Mouse (Mus musculus) cerebellum, adult 9-11 months (tissue): ENCODE data around the gene Isca2.
A peak's percentile ranks its signal among the peaks of the same experiment; 100 is the strongest.

Source experiments
- DNase-seq: peaks from one replicate; pipeline ENCODE4 v3.0.0; 2022

Gene Isca2

DNA sequence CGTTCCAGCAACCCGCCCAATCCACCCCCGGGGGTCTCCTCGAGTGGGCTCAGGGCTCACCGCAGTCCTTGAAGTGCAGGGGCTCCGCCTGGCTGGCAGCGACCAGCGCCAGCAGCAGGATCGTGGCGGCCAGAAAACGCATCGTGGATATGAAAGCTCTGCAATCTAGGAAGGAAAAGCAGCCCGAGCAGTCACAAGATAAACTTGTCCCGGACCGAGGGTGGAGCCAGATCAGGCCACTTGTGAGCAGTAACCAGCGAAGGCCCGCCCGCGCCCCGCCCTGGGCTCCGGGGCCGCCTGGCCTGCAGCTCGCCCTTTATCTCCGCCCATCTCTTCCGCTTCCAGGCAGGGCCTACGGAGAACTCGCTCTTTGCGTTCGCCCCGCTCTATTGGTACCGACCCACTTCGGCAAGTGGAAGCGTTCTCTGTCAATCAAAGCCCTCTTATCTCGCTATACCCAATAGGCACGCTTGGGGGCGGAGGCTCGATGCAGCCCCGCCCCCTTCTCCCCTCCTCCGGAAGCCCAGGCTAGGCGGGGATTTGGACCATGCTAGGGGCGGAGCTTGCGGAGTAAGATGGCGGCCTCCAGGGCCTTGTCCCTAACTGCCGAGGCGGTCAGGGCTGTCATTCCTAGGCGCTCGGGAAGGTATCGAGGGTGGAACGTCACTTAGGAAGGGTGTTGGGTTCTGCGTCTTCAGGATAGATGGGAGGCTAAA, at the start of gene Isca2, which contains the start of gene Npc2:
Gene Isca2 (plus strand): TSS at position 526 of the 716 bp plus-strand sequence.
Gene Npc2 (minus strand): TSS at position 427 of the 716 bp plus-strand sequence.
- DNase-seq = peak; percentile 99

DNA sequence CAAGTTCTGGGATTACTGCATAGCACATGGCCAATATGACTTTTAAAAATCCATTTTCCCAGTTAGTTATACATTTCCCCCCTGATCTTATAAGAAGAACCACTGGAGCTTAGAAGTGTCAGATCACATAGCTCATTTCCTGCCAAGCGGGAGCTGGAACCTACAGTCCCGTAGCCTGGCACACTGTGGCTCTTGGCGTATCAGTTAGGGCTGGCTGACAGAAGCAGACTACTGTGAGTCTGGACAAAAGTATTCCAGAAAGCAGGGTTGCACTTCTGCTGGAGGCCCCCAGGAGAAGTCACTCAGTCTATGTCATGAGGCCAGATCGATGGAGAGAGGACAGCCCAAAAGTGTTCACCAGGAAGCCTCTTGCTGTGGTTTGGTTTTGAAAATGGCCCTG, 46.7 kb upstream of the Isca2 start:
- no peak for DNase-seq

DNA sequence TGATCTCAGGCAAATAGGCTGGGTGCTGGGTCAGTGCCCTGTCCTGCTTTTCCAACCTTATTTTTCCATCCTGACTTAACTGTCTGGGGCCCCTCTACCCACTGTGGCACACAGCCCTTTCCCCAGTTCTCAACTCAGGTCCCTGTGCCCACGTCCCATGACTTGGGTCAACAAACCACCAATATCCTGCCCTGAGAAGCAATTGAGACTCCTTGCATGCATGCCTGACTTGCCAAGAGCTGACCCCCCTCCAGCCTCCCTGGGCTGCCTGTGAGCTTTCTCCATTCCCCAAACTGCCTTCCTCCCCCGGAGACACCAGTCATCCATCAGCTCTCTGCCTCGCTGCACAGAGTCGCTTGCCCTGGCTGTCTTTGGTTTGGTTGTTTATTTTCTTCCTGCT, 46.1 kb upstream of the Isca2 start:
- DNase-seq = no peak

DNA sequence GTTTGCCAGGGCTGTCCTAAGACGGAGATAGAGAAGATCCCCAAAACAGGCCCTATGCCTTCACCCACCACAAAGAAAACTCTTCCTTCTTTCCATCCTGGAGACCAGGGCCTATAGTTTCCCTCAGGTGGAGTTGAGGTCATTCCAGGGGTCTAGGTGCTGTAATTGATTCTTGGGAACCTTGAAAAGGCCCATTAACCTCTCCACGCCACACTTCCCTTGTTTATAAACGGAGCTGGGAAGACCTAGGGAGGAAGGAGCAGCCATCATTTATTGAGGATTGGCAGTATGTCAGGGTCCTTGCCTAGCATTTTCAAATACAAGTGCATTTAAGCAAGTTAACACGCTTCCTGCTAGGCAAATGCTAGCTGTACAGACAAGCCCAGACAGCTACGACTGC, 45.6 kb upstream of the Isca2 start:
- no peak for DNase-seq

DNA sequence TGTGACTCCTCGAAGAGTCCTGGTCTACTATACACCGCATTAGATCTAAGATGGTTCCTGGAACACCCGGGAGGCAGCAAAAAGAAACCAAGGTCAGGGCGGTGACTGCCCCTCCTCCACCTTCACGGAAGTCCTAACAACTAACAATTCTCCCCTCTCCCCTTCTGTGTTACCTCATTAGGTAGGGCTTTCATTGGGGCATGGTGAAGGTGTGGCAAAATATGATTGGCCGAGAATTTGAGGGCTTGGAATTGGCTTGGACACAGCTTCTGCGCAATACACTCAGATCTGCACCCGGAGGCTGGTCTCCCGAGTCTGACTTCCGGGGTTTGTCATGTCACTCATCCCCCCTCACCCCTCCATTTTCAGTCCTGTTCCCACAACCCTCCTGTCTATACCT, 44.6 kb upstream of the Isca2 start:
- DNase-seq = no peak

DNA sequence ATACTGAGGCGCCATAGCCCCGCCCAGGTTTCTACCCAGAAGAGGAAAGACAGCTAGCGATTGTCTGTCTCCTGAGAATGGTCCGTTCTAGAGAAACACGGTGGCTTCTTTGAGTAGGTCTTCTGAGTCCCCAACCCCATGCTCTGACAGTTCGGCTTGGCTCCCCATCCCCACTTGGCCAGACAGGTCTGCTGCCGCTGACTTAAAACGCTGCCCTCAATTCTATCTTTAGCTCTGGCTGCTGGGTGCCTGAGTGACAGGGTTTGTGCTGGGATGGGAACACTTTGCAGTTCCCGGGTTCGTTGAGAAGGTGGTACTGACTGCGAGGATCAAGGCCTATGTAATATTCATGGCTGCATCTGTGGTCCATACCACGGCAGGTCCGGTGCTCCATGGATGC, 39.7 kb upstream of the Isca2 start:
- DNase-seq = no peak

DNA sequence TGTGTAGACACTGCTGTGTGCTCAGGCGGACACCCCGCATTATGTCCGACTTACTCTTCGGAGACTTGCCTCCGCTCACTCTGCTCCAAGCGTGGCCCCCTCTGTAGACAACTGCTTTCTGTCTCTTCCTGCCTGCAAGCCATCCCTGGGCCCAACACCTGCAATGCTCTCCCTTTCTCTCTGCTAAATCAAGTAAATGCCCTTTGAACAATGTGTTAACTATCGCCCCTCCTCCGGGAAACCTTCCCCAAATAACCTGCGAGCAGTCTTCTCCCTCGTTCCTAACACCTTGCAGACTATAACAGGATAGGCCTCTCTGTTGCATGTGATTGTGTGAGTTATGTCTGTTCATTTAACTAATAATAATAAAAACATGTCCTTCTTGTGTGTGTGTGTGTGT, 29.6 kb upstream of the Isca2 start:
- DNase-seq = no peak

DNA sequence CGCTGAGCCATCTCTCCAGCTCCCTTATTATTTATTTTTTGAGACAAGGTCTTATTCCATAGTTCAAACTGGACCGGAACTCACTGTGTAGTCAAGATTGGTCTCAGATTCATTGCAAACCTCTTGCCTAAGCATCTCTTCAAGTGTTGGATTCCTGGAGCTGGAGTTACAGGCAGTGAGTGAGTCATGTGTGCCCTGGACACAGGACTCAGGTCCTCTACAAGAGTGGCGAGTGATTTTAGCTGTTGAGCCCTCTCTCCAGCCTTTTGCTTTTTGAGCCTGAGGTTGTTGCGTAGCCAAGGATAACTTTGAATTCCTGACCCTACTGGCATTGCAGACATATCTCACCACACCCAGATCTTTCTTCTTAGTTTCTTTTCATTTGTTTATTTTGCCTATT, 27.4 kb upstream of the Isca2 start:
- no peak for DNase-seq

DNA sequence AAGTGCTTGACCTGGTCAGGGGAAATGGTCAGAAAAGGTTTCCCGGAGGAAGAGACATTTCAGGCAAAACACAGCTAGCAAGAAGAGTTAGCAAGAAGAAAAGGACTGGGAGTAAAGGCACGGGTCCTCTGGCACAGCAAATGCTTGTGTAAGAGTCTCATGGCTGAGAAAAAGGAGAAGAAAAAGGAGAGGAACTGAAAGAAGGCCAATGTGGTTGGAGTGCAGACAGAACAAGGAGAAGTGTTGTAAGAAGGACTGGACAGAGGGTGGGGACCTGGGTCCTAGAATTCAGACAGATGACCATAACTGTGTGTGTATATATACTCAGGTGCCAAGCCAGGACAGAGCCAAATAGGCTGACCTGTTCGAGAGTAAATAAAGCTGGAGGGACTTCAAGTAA, 24.9 kb upstream of the Isca2 start:
- no peak for DNase-seq

DNA sequence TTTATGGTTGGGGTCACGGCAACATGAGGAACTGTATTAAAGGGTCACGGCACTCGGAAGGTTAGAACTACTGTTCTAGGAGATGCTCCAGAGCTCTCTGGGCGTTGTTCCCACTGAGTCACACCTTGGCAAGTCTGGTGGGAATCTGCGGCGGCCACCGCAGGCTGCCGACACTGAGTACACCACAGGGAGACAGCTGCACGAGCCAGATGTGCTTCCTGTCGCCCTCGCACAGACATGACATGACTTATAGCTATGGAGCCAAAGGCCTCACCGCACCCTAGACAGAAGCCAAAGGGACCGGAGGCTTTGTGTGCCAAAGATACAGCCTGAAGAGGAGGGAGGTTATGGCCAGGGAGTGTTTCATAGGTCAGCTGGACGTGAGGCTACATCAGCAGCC, 22.4 kb upstream of the Isca2 start:
- no peak for DNase-seq

DNA sequence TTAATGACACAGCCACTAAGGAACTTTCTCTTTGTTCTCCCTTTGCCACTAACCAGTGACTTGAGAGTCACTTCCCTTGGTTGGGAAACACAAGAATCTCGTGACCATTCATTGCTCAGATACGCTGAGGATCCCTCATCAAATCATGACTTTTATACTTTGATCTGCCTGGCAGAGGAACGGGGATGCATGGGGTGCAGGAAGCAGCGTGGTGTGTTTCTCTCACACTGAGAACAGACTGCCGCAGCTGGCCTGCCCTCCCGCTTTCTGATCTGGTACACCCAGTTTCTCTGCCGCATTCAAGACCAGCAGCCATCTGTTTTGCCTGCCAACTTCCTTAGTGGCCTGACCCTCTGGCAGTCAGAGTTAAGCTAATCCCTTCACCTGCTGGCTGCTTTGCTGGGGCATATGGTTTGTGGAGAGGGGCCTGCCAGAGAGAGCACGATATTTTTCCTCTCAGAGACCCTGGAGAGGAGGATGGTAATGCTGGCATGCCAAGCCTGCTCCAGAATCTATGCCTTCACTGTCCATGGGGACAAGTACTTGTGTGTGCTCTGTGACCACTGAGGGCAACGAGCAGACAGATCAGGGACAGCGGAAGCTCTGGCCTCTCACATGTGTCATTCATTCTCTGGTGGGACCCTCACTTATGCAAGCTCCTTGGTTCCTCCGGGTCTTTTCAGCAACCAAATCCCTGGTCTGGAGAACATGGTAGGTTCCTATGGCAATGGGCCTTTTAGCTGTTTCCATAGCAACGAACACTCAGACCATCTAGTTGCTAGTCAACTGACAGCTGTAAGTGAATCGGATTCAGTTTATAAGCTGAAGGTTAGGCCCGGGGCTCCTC, 20.7 kb upstream of the Isca2 start:
- peak; percentile 87 for DNase-seq

DNA sequence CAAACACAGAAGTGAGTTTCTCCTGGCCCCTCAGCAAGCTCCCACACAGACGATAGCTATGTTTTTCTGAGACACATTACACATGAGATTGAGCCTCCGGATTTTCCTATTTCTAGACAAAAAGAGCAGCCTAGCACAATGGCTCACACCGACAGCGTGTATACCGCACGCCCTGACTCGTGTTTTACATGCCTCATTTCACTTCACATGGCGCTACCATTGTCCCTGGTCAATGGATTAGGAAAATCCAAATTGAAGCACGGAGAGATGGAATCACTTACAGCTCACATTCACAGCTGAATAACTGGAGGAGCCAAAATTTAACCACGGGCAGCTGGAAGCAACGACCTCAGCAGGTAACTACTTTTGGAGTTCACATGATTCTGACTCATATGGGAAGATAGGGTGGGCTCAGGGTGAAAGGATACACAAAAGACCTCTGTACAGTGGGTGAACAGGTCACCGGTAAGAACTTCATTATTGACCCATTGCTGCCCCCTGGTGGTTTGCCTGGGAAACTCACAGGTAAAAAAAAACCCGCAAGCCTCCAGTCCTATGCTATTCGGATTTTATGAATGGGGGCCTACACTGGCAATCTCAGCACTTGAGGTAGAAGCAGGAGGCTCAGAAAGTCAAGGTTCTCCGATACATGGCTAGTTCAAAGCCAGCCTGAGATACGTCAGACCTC, 17.9 kb upstream of the Isca2 start:
- peak; percentile 49 for DNase-seq

DNA sequence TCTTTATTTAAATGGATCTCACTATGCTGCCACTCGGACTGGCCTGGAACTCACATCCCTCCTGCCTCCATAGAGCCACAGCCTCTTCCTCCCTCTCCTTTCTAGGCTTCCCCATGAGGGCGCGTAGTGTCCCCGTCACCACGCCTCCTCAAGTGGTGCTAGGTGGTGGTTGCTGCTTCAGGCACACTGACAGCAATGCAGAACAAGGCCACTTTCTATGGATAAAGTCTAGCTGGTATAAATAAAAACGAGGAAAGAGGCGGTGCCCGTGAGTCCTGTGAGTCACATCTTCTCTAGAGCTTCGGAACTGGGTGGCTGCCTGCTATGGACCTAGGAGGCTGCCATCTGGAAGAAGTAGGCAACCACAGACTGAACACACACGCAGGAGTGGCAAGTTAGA, 17.0 kb upstream of the Isca2 start:
- no peak for DNase-seq

DNA sequence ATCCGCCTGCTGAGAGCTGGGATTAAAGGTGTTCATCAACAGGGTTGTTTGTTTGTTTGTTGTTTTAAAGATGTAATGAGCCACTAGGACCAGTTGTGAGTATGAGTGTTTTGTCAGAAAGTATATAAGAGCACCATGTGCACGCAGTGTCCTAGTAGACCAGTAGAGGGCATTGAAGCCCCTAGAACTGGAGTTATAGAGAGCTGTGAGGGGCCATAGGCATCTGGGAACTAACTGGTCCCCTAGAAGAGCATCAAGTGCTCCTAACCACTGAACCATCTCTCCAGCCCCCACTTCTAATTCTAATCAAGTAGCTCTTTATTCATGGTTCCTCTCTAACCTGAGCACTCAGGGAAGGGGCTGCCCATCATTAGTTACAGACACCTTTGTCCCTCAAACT, 14.0 kb upstream of the Isca2 start:
- no peak for DNase-seq

DNA sequence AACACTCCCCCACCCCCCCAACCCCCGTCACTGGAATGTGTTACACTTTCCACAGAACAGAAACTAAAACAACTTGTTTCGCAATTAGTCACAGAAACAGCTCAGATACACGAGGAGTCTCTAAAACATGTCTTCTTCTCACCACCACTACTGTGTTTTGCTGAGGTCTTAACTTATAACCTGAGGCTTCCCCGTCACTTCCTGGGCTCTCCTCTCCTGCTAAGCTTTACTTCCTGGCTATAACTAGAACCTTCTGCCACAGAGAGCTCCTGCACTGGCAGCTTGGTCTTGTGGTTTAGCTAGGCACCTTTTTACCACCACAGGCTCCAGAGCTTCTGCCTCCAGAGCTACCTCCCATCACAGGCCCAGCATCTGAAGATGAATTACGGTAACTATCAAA, 10.5 kb upstream of the Isca2 start:
- DNase-seq = no peak

DNA sequence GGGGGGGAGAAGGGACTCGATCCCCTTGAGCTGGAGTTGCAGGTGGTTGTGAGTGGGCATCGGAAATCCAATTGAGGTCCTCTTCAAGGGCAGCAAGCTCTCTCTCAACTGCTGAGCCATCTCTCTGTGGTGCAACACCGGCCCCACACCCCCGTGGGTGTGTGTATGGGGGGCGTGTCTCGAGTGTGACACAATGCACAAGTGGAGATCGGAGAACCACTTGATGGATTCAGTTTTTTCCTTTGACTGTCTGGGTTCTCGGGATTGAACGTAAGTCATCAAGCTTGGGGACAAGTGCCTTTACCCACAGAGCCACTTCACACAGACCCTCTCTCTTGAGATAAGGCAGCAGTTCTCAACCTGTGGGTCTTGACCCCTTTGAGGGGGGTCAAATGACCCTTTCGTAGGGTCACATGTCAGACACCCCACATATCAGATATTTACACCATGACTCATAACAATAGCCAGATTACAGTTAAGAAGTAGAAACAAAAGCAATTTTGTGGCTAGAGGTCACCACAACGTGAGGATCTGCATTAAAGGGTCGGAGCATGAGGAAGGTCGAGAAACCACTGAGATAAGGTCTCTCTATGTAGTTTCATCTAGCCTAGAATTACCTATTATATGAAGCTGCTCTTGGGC, 9.4 kb upstream of the Isca2 start:
- no peak for DNase-seq

DNA sequence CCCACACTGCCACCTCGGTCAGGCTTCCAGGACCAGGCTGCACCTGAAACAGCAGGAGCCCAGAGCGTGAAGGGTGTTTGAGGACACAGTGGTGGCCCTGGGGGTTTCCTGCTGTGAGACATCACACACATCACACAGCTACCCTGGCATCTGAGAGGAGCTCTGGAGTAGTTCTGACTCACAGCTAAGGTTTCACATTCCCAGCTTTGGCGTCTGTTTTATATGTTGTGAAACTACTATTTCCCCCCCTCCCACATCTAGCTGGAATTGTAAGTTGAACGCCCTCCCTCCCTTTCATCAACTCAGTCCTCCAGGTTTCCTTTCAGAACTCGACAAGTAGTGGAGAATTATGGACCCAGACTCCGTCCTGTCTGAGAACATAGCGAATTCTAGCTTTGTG, 8.3 kb upstream of the Isca2 start:
- DNase-seq = no peak

DNA sequence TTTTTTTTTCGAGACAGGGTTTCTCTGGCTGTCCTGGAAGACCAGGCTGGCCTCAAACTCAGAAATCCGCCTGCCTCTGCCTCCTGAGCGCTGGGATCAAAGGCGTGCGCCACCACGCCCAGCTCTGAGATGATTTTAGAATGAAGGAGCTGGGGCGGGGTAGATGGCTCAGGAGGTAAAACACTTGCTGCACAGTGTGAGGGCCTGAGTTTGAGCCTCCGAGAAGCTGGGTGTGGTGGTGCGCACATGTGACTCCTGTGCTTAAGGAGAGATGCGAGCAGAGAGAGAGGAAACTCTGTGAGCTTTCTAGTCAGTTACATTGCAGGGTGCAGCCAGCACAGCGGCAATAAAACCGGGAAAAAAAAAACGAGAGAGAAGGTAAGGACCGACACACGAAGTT, 7.5 kb upstream of the Isca2 start:
- no peak for DNase-seq

DNA sequence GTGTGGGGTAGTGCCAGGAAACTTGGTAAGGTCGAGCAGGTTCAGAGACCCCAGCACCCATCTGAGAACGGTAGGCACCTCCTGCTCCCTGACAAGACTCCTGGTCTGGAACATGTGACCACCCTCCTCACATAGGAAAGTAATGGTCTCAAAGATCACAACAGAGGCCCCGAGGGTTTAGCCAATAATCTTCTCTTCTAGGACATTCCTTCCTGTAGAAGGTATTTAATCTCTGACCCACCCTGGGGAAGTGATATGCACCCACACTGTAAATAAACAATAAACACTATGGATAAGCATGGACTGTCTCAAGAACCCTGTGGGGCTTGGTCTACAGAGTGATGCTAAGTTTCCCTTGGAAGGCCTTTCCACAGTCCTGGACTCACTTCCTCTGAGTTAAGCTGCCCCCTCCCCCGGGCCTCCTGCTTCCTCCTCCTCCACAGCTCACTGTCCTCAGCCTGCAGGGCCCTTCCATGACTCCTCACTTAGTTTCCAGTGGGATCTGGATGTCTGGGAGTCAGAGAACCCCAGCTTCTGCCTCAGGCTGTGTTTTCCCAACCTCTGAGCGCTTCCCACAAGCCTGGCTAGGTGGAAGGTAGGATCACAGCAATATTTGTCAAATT, 6.8 kb upstream of the Isca2 start:
- DNase-seq = no peak

DNA sequence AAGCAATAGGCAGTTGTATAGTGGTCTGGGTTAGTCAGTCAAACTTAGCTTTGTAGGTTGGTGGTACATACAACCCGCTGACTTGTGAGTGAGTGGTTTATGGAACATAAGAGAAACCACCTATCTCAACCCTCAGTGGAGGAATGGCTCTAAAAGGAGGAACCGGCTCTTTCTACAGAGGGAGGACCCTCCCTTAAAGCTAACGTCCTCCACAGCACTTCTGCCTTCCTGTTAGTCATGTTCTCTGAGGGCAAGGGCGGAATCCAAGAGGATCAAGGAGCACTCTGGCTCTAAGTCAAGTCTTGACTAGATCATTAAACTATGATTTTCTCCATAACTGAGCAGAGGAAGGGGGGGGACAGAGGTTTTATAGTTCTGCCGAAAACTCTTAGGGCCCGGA, 5.5 kb upstream of the Isca2 start:
- DNase-seq = no peak

DNA sequence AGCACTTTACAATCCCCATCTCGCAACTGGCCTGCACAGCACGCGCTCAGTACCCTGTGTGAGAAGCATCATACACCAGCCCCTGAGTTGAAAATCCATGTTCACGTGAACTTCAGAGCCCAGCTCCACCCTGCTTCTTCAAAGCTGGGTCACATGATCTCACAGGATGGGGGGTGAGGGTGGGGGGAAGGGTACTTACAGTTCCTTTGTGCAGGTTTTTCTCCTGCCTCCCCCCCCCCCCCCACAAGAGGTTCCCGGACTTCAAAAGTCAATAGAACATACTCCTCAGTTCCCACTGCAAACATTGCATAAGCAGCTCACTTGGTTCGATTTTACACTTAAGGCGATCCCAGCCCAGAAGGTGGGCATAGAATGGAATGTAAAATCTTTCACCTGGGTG, 3.4 kb upstream of the Isca2 start:
- DNase-seq = no peak

DNA sequence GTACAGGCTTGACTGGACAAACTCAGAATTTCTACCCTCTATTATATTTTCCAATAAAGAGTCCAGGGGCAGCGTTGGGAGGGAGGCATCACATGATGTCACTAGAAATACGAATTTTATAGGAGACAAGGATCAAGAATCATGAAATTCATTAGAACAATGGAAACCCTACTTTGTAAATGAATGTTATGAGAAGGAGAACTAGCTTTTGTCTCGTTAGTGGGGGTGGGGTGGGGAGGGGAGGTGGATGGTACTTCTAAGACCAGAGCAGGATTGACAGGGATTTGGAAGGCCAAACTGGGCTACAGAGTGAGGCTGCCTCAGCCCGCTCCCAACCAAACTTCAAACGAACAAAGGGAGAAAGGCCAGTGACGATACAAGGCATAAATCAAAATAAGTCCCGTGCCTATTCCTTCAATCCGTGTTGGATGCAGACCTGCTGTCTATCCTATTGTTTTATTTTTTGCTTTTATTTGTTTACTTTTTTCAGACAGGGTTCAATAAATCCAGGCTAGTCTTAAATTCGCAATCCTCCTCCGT, 1.0 kb upstream of the Isca2 start:
- DNase-seq = no peak

DNA sequence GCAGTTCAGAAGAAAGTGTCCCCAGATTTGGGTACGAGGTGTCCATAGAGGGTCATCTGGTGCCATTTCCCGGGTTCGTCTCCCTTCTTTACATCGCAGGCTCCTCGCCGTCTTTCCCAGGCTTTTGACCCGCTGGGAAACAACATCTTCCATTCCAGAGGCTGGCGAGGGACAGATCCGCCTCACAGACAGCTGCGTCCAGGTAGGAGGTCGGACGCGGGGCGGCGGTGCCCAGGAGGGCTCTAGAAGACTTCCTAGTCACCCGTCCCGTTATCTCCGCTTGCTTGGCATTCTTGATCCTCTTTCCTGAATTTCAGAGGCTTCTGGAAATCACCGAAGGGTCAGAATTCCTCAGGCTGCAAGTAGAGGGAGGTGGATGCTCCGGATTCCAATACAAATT, 425 bp downstream of the Isca2 start:
- no peak for DNase-seq
